Mouse (Mus musculus) stomach, embryonic 16.5 days (tissue): ENCODE results near the gene Gm10197. TPM values are rescaled to one million over a fixed set of nuclear protein-coding genes. Genes with fewer than 3 reads are reported as not detected.

ENCODE experiments used
- ATAC-seq: fragments of 200-750 bp; cut with Nextera tagmentation; 2 replicates; pipeline ENCODE4 v1.8.0; 2017; ENCODE audit warnings: moderate number of reproducible peaks, moderate TSS enrichment; ENCODE audit not compliant: insufficient read depth, low FRiP score
- H3K27ac ChIP-seq: fragments of 300-500 bp; sonication (generic); 2 replicates; pipeline ENCODE4 v1.5.1; 2014; ENCODE audit warnings: low read length
- H3K27me3 ChIP-seq: fragments of 300-500 bp; sonication (generic); 2 replicates; pipeline ENCODE4 v1.6.1; 2014; ENCODE audit warnings: low read length, control low read depth, mixed read lengths; ENCODE audit not compliant: control insufficient read depth, insufficient read depth
- H3K36me3 ChIP-seq: fragments of 300-500 bp; sonication (generic); 2 replicates; pipeline ENCODE4 v1.6.1; 2014; ENCODE audit warnings: low read length; ENCODE audit not compliant: control insufficient read depth, insufficient read depth
- H3K4me1 ChIP-seq: fragments of 300-500 bp; sonication (generic); 2 replicates; pipeline ENCODE4 v1.6.1; 2014; ENCODE audit warnings: low read length, control low read depth, mixed read lengths; ENCODE audit not compliant: control insufficient read depth, insufficient read depth
- H3K4me2 ChIP-seq: fragments of 300-500 bp; sonication (generic); 2 replicates; pipeline ENCODE4 v1.6.1; 2014; ENCODE audit warnings: low read depth, low read length, mixed read lengths
- H3K4me3 ChIP-seq: fragments of 300-500 bp; sonication (generic); replicated peaks from 2 replicates; pipeline ENCODE4 v1.5.1; 2014; ENCODE audit warnings: mild to moderate bottlenecking, low read length
- H3K9ac ChIP-seq: fragments of 300-500 bp; sonication (generic); 2 replicates; pipeline ENCODE4 v1.6.1; 2014; ENCODE audit warnings: low read length
- H3K9me3 ChIP-seq: fragments of 300-500 bp; sonication (generic); replicated peaks from 2 replicates; pipeline ENCODE4 v1.6.1; 2016; ENCODE audit warnings: low read length, control low read depth; ENCODE audit not compliant: control insufficient read depth
- WGBS: fragments of 180-500 bp; shearing (Covaris S2); extraction: QIAGEN DNeasy Blood & Tissue Kit; methylation state at CpG from one replicate; pipeline ENCODE4 v1.1.7; 2014; 5-methylcytosine and 5-hydroxymethylcytosine counted together
- polyA plus RNA-seq: library from polyadenylated mRNA; unstranded; fragments of >200 nt; fragmentation: Nextera tagmentation; extraction: Ambion mirVana; gene quantifications from 2 replicates; pipeline ENCODE4 v1.2.1, GENCODE M21; 2015

The Gm10197 gene
- polyA plus RNA-seq, 1 experiment from 2014 or later, result not detected

- no peaks in the 10 kb centered on the region for H3K36me3 ChIP-seq
- H3K9ac ChIP-seq, result no peak overlapping the region
- ATAC-seq, result no peak
- H3K4me2 ChIP-seq, result no peak overlapping the region
- 83% methylated on average over 16 of the region's 16 CpGs for WGBS
- peaks cover 8% of the 10 kb centered on the region for H3K4me1 ChIP-seq
- no peaks in the 10 kb centered on the region for H3K27me3 ChIP-seq
- H3K4me3 ChIP-seq, result no peak overlapping the region
- H3K27ac ChIP-seq, result no peak overlapping the region
- no peaks in the 10 kb centered on the region for H3K9me3 ChIP-seq
Observed at GRCm38 (mm10) chr19:53355065-53355464, 16.5 kb downstream of the Gm10197 start.

- peaks cover 4% of the 10 kb centered on the region; the same call in 1 of the 2 replicates for H3K4me1 ChIP-seq
- H3K9me3 ChIP-seq, result no peaks in the 10 kb centered on the region
- 80% methylated on average over 7 of the region's 7 CpGs for WGBS
- ATAC-seq, result no peak
- no peak overlapping the region for H3K4me2 ChIP-seq
- H3K27me3 ChIP-seq, result no peaks in the 10 kb centered on the region
- no peak overlapping the region for H3K4me3 ChIP-seq
- H3K36me3 ChIP-seq, result no peaks in the 10 kb centered on the region
- no peak overlapping the region for H3K9ac ChIP-seq
- H3K27ac ChIP-seq, result no peak overlapping the region
Observed at GRCm38 (mm10) chr19:53354271-53355000, 17.1 kb downstream of the Gm10197 start.

DNA sequence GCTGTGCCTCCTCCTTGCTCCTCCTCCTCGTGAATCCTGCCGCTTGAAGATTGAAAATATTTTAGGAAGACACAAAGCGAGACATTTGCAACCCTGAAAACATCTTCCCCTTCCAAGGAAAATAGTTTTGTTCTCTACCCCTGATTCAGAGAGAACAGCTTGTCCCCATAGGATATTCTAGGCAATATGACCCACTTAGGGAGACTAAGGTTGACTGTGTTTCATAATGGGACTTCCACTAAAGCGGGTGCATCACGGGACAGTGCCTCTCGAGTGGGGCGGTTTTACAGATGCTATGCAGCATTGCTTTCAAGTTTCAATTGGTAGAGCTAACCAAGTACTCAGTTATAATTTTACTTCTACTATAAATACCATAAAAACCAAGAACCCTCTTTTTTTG lies 17.7 kb downstream of the Gm10197 start:
- Histone ChIP-seq H3K9me3 (no peaks in the 10 kb centered on the region), H3K9ac (no peak overlapping the region), H3K27me3 (no peaks in the 10 kb centered on the region), H3K4me3 (no peak overlapping the region), H3K36me3 (no peaks in the 10 kb centered on the region), H3K4me2 (no peak overlapping the region), H3K27ac (no peak overlapping the region), H3K4me1 (no peaks in the 10 kb centered on the region)
- ATAC-seq, result no peak
- 93% methylated on average over 7 of the region's 7 CpGs for whole genome bisulfite sequencing

DNA sequence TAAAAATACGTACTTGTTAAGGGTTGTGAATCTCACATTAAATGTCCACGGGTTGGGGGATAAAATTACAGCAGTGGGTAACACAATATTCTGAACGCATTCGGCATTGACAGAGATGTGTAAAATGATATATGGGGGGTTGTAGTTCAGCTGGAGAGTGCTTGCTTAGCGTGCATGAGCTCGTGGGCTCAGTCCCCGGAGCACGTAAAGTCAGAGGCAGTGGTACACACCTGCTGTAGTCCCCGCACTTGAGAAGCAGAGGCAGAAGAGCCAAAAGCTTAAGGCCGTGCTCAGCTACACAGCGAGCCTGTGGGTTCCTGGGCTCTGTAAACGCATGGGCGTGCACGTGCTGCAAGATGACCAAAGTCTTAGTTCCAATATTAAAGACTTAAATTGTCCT lies 25.8 kb downstream of the Gm10197 start:
- no peak for ATAC-seq
- no peak overlapping the region for H3K27ac ChIP-seq

DNA sequence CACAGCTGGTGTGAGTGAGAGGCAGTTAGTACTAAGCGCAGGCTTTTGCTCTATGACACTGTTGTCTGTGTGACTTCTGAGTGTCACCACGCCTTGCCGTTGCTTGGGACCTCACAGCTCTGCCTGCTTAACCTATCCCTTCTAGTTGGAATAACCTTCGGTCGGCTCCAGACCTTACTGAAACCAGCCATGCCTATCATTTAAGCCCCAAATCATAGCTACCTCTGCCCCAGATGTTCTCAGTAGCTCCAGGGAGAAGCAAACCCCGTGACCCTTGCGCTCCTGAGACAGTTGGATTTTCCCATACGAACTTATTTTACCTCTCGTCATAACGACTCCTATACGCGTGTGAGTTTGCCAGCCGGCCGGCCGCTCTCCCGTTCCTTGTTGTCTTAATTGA lies 27.5 kb downstream of the Gm10197 start:
- Histone ChIP-seq H3K27me3 (no peaks in the 10 kb centered on the region), H3K9ac (no peak overlapping the region), H3K27ac (no peak overlapping the region), H3K4me3 (no peak overlapping the region), H3K4me2 (no peak overlapping the region), H3K9me3 (no peaks in the 10 kb centered on the region), H3K4me1 (no peaks in the 10 kb centered on the region; the same call in 1 of the 2 replicates), H3K36me3 (no peaks in the 10 kb centered on the region)
- WGBS, result 66% methylated on average over 16 of the region's 16 CpGs
- no peak for ATAC-seq

More for the DNA sequence above, 25.8 kb downstream of the Gm10197 start:
- Histone ChIP-seq H3K4me3 (no peak overlapping the region), H3K36me3 (no peaks in the 10 kb centered on the region), H3K27me3 (no peaks in the 10 kb centered on the region), H3K4me2 (no peak overlapping the region), H3K9ac (no peak overlapping the region), H3K4me1 (no peaks in the 10 kb centered on the region; the same call in 1 of the 2 replicates), H3K9me3 (no peaks in the 10 kb centered on the region)
- 67% methylated on average over 14 of the region's 14 CpGs for WGBS

DNA sequence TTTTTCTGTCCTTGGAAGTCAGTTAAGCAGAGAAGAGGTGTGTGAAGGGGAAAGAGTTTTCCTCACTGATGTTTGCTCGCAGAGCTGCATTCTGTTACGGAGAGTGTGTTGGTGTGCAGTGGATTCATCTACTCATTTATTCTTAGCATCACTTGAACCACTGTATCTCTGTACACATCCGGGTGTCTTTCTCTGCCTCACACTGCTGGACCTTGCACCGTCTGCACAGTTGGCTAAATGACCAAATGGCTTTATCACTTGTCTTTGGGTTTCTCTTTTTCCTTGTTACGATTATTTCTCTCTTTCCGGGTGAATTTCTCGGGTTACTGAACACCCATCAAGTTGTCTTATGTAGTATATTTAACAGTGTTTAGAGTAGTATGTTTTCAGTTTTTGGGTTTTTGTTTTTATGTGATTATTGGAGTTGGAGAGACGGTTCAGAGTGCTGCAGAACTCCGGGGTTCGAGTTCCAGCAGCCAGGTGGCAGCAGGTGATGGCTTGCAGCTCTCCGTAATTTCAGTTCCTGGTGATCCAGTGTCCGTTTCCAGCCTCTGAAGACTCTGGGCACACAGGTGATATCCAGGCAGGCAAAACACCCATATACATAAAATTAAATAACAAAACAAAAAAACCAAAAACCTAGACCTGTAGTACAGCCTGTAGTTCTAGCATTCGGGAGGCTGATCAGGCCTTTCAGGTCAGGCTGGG lies 28.2 kb downstream of the Gm10197 start:
- Histone ChIP-seq H3K27me3 (no peaks in the 10 kb centered on the region), H3K4me3 (no peak overlapping the region), H3K36me3 (no peaks in the 10 kb centered on the region), H3K27ac (no peak overlapping the region), H3K9ac (no peak overlapping the region), H3K4me1 (no peaks in the 10 kb centered on the region; the same call in 1 of the 2 replicates), H3K9me3 (no peaks in the 10 kb centered on the region), H3K4me2 (no peak overlapping the region)
- 85% methylated on average over 13 of the region's 13 CpGs for WGBS
- no peak for ATAC-seq

DNA sequence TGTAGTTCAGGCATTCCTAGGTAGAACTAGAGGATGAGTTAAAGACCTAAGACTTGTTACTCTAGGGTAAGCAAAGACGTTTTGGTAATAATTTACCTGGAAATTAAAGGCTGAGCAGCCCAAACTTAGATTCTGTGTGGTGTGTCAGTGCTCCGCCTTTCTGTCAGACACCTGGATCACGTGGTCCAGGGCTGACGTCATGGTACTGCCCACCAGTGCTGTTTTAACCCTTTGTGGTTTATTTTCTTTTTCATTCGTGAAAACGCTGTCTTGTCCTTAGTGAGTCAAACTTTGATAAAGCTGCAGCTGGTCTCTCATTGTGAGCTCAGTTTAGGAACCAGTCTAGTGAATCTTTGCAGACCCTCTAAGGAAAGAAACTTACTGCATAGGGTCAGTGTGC lies 31.1 kb downstream of the Gm10197 start:
- no peak overlapping the region for H3K9ac ChIP-seq
- H3K27me3 ChIP-seq, result no peaks in the 10 kb centered on the region
- H3K4me3 ChIP-seq, result no peak overlapping the region
- H3K9me3 ChIP-seq, result 0 out of 2 replicates have a peak, but pooled peaks cover 3% of the 10 kb centered on the region
- no peaks in the 10 kb centered on the region for H3K4me1 ChIP-seq
- H3K27ac ChIP-seq, result no peak overlapping the region
- no peak overlapping the region for H3K4me2 ChIP-seq
- no peaks in the 10 kb centered on the region for H3K36me3 ChIP-seq
- ATAC-seq, result no peak
- 19% methylated on average over 6 of the region's 6 CpGs for WGBS

GRCm38 (mm10) chr19:53335241-53335640 lies 36.3 kb downstream of the Gm10197 start:
- H3K4me3 ChIP-seq, result no peak overlapping the region
- H3K27ac ChIP-seq, result no peak overlapping the region
- H3K9me3 ChIP-seq, result 0 out of 2 replicates have a peak, but pooled peaks cover 3% of the 10 kb centered on the region
- no peak overlapping the region for H3K9ac ChIP-seq
- H3K4me1 ChIP-seq, result peaks cover 3% of the 10 kb centered on the region; the same call in 1 of the 2 replicates
- ATAC-seq, result no peak
- WGBS, result 86% methylated on average over 9 of the region's 9 CpGs
- H3K36me3 ChIP-seq, result peaks cover 14% of the 10 kb centered on the region; the same call in 1 of the 2 replicates
- no peak overlapping the region for H3K4me2 ChIP-seq
- no peaks in the 10 kb centered on the region for H3K27me3 ChIP-seq

GRCm38 (mm10) chr19:53333730-53334129 lies 37.8 kb downstream of the Gm10197 start:
- Histone ChIP-seq H3K4me3 (no peak overlapping the region), H3K9me3 (0 out of 2 replicates have a peak, but pooled peaks cover 3% of the 10 kb centered on the region), H3K9ac (no peak overlapping the region), H3K27me3 (no peaks in the 10 kb centered on the region), H3K27ac (no peak overlapping the region), H3K4me1 (peaks cover 5% of the 10 kb centered on the region; the same call in 1 of the 2 replicates), H3K4me2 (no peak overlapping the region), H3K36me3 (peaks cover 14% of the 10 kb centered on the region; the same call in 1 of the 2 replicates)
- ATAC-seq, result no peak
- 87% methylated on average over 6 of the region's 6 CpGs for WGBS
